Mouse (Mus musculus) CD4-positive, CD25-positive, alpha-beta regulatory T cell, adult 4 months (primary cell): Measurements from ENCODE around the gene Cenpj. TPM values are rescaled to one million over a fixed set of nuclear protein-coding genes. Genes with fewer than 3 reads are reported as not detected.

ENCODE experiments used
- ATAC-seq: one replicate; pipeline ENCODE4 v1.8.0; 2017
- polyA plus RNA-seq, 2 experiments: library from polyadenylated mRNA; unstranded; fragments of 100-300 nt; shearing (Covaris generic); gene quantifications; one replicate each; pipeline ENCODE4 v1.2.1; 2017

Gene Cenpj
- polyA plus RNA-seq, 2 experiments from 2014 or later, result 13.0 to 14.5 TPM

DNA sequence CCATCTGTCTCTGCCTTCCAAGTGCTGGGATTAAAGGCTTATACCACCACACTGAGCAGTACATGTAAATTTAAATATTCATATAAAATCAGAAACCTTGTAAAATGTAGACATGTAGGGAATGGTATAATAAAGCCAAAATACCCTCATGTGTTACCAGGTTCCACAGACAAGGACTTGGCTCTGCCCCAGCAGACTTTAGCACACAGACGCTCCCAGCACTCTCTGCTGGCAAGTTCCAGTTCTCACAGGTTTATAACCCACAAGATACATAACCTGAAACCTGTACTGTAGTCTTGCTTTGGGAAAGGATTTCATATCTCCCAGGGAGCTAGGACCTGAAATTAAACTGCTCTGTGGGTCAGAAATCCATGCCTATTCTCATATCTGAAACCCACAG, 30.3 kb downstream of the Cenpj start:
- ATAC-seq, result no peak

DNA sequence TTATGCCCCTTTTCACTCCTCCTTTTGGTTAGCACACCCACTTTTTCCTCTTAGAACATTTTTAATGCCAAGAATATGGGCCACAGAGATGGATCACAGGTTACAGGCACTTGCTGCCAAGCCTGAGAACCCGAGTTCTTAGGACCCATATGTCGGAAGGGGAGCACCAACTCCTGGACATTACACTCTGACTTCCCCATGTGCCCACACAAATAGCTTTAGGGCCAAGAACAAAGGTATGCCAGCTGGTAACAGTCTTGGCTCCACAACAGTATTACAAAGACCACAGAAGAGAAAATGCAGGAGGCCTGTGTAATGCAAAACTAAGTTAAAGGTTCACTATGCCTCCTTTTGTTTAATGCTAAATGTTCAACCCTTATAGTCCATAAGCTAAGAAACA, 44.4 kb downstream of the Cenpj start:
- ATAC-seq, result no peak

DNA sequence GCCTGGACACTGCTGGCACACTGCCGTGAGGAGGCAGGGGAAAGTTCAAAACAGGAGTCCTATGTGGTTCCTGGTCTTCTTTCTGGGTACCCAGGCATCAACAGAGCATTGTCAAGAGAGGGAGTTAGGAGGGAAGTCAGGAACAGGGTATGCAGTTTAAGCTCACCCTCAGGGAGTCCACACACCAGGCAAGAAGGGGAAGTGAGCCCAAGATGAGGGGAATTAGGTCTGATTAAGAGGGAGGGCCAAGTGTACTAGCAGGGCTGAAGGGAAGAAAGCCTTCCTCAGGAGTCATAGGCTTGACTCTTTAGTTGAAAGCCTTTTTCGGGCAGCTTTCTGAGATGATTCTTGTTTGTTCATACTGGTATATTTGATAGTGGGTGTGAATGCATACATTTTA, 60.5 kb downstream of the Cenpj start:
- no peak for ATAC-seq

DNA sequence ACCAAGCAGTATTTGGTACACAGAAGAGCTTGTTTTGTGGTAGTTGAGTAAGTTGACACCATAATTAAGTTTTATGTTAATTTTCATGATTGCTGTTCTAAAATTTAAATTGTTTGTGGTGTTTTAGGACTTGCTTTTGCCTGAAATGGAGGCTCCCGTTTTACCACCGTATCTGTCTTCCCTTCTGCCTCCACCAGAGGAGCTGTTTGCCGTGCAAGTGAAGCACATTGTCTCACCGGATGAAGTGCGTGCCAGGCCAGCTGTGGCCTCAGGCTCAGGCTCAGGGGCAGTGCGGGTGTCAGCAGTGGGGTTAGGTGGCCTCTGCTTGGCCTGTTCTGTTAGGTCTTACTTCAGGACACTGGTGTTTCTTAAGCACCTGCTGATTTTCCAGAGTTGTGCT, 63.1 kb downstream of the Cenpj start:
- no peak for ATAC-seq

DNA sequence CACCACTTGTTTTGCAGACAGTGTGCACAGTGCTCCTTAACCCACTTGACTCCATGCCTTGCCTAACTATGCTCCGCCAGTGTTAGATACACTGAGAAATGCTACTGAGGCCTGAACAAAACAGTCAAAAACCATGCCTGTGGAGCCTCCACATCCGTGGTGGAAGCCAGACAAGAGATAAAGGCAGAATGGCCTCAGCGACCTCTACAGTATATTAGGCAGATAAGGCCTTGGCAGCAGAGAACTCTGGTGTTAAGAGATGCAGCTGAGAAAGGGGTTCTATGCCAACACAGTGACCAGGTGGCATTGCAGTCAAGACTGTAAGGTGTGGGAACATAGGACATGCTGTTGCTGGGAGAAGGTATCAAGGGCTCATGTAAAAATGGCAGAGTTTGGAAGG, 68.5 kb downstream of the Cenpj start:
- no peak for ATAC-seq

DNA sequence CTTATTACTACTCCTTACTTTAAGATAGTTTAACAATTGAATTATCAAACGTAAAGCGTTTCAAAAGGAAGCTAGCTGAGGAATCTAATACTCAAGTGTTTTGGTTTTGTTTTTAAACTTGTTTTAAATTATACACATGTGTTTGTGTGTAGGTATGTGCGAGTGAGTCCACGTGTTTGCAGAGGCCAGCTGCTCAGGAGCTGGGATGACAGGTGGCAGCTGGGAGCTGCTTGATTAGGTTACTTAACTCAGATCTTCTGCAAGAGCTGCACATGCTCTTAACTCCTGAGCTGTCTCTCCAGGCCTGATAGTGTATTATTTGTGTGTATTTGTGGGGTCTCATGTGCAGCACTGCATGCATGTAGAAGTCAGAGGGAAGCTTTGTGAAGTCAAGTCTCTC, 72.8 kb downstream of the Cenpj start:
- no peak for ATAC-seq

DNA sequence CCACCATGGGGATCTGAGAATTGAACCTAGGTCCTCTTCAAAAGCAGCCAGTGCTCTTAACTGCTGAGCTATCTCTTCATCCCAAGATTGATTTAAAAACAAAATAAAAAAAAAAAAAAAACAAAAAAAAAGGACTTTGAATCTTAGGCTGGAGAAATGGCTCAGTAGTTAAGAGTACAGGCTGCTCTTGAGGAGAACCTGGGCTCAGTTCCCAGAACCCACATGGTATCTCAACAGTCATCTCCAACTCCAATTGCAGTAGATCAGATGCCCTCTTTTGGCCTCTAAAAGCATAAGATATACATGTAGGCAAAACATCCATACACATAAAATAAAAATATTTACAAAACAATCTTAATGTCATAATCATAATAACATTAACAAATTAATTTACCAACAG, 85.4 kb downstream of the Cenpj start:
- no peak for ATAC-seq

Other genes starting within 250 kb of the Cenpj start
- not detected for gene Atp12a, start 210.4 kb downstream of the Cenpj start, polyA plus RNA-seq
- gene Rnf17, start 172.8 kb downstream of the Cenpj start, polyA plus RNA-seq, result under 1 TPM; 0.44 to 0.86 TPM
- gene Parp4, start 194 bp upstream of the Cenpj start, polyA plus RNA-seq, result 10 to 100 TPM; 47.3 to 49.6 TPM
- 10 to 100 TPM; 49.3 to 88.8 TPM for gene Mphosph8, start 92.8 kb upstream of the Cenpj start, polyA plus RNA-seq
- 10 to 100 TPM; 11.8 to 17.9 TPM for gene Pspc1, start 202.9 kb upstream of the Cenpj start, polyA plus RNA-seq
- 10 to 100 TPM; 52.6 to 53.7 TPM for gene Zmym5, start 236.3 kb upstream of the Cenpj start, polyA plus RNA-seq